Mouse (Mus musculus): Measurements from ENCODE around the gene Gm9507. TPM values are rescaled to one million over a fixed set of nuclear protein-coding genes. Genes with fewer than 3 reads are reported as not detected.
"Not testable (repeated sequence)": the region's sequence is repeated elsewhere in the genome, so short reads cannot be mapped to it uniquely, and the experiment has no call there.

Gm9507 gene
- polyA plus RNA-seq, 1 experiment, result not detected

DNA sequence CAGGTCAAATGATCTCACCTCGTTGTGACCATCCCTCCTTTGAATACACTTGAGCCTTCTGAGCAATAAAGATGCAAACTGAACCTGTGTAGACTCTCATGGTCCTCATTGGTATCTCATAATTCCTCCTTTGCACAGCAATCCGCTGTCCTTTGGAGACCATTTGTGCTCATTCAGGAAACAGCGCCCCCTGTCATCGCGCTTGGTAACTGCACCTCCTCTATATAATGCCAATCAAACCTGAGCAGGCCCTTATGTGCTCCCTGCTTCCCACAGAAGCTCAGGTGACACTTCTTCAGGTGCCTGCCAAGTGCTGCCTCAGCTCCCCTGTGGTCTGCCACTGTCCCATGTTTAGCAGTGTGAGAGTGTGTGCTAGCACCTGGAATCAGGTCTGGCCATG, 3.9 kb upstream of the Gm9507 start:
- no peak overlapping the region for H3K27ac ChIP-seq (ENCODE audit: insufficient read depth, low read length)
- TF ChIP-seq POLR2A (IDR thresholded peaks at IDR 0.05; ENCODE audit: low read depth, low read length), result no peak
- TF ChIP-seq CTCF (IDR thresholded peaks at IDR 0.05; ENCODE audit: borderline replicate concordance, insufficient read depth, low read length), result peak; percentile 20; the same call in 1 of the 2 replicates
- no peak overlapping the region for H3K4me3 ChIP-seq (ENCODE audit: insufficient read depth, low read length)
- no peaks in the 10 kb centered on the region for H3K4me1 ChIP-seq (ENCODE audit: control insufficient read depth, insufficient read depth, low read length)

DNA sequence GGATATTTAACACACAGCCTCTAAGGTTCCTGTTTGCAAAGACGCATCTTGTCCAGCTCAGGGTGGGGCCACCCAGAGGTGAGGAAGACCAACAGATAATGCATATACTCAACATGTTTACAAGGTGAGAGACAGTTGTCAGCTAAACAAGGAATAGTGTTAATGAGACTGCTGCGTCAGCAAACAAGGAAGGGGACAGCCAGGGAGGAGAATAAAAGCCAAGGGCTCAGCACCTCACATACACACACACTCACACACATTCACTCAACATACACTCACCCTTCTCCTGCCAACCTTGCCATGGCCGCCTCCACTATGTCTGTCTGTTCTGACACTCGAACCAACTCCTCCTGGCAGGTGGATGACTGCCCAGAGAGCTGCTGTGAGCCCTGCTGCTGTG, 2.7 kb upstream of the Gm9507 start, which contains the start of gene Gm2696:
TSS of gene Gm2696 (plus strand) at position 301 of the 400 bp plus-strand sequence.
- Histone ChIP-seq H3K27ac (ENCODE audit: insufficient read depth, low read length) (no peak within 1 kb of the TSS), H3K4me1 (ENCODE audit: control insufficient read depth, insufficient read depth, low read length) (no peaks in the 10 kb centered on the region), H3K4me3 (ENCODE audit: insufficient read depth, low read length) (no peak within 1 kb of the TSS)
- TF ChIP-seq CTCF (IDR thresholded peaks at IDR 0.05; ENCODE audit: borderline replicate concordance, insufficient read depth, low read length), result no peak

DNA sequence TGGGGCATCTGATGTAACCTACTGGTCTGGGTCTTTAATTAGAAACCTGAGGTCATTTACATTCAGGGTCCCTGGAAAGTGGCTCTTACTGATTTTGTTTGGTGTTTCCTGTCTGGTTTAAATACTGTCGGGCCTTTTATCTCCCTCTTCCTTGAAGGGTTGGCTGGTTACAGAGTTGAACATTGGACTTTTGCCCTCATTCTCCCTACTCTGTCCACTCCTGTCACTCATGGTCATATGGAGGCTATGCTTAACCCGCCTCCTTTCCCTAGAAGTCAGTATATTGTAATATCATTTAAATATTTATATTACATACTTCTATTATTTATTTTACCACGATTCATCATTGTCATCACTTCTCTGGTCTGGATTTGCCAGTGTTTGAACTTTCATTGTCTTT, 7.5 kb downstream of the Gm9507 start:
- Histone ChIP-seq H3K4me1 (ENCODE audit: control insufficient read depth, insufficient read depth, low read length) (no peaks in the 10 kb centered on the region), H3K4me3 (ENCODE audit: insufficient read depth, low read length) (no peak overlapping the region), H3K27ac (ENCODE audit: insufficient read depth, low read length) (no peak overlapping the region)
- TF ChIP-seq POLR2A (IDR thresholded peaks at IDR 0.05; ENCODE audit: low read depth, low read length) (no peak), CTCF (IDR thresholded peaks at IDR 0.05; ENCODE audit: borderline replicate concordance, insufficient read depth, low read length) (no peak)

DNA sequence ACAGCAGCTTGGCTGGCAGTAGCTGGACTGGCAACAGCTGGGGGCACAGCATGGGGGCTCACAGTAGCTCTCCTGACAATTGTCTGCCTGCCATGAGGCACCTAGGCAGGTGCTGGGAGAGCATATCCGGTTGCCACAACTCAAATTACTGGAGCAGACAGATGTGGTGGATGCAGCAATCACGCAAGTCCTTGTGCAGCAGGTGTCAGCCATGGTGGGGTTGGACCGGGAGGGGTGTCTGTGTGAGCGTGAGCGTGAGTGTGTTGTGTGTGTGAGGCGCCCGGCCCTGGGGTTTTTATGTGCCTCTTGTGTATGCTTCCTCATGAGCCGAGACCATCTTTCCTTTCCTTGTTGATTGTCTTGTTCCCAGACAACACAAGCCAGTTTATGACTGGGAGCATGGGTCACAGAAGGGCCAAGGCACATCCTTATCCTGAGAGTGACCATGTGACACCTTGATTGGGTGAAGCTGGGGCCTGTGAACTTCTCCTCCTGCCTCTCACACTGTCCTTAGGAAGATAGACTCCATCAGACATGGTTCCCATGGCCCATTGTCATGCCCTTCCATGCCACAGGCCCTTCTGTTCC, 12.6 kb downstream of the Gm9507 start, which contains the start of gene Gm19668:
TSS of gene Gm19668 (minus strand) at position 213 of the 588 bp plus-strand sequence.
- TF ChIP-seq POLR2A (IDR thresholded peaks at IDR 0.05; ENCODE audit: low read depth, low read length) (no peak), CTCF (IDR thresholded peaks at IDR 0.05; ENCODE audit: borderline replicate concordance, insufficient read depth, low read length) (no peak)
- Histone ChIP-seq H3K27ac (ENCODE audit: insufficient read depth, low read length) (no peak within 1 kb of the TSS), H3K4me3 (ENCODE audit: insufficient read depth, low read length) (no peak within 1 kb of the TSS), H3K4me1 (ENCODE audit: control insufficient read depth, insufficient read depth, low read length) (no peaks in the 10 kb centered on the region)

DNA sequence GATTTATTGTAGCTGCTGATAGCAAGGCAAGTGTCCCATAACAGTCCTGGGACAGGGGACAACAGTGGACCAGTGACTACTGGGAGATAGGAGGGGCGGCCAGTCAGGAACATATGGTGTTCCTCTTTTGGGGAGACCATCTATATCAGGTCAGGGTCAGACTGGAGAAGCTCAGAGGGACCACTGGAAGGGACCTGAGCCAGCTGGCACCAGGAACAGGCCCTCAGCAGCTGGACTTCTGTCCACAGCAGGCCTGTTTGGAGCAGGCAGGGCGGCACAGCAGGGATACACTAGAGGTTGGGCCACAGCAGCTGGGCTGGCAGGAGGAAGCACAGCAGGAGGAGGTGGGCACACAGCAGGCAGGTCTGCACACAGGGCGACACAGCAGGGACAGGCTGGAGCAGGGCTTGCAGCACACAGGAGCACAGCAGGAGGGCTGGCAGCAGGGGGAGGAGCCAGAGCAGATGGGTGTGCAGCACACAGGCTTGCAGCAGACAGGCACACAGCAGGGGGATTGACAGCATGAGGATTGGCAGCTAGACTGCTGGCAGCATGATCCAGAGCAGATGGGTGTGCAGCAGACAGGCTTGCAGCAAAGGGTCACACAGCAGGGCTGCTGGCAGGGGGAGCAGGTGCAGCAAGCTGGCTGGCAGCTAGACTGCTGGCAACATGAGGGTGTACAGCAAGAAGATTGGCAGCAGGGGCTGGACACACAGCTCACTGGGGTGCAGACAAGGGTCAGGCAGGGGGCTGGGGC, 13.3 kb downstream of the Gm9507 start:
- not testable (repeated sequence) for H3K27ac ChIP-seq (ENCODE audit: insufficient read depth, low read length); H3K4me3 ChIP-seq (ENCODE audit: insufficient read depth, low read length); H3K4me1 ChIP-seq (ENCODE audit: control insufficient read depth, insufficient read depth, low read length)

DNA sequence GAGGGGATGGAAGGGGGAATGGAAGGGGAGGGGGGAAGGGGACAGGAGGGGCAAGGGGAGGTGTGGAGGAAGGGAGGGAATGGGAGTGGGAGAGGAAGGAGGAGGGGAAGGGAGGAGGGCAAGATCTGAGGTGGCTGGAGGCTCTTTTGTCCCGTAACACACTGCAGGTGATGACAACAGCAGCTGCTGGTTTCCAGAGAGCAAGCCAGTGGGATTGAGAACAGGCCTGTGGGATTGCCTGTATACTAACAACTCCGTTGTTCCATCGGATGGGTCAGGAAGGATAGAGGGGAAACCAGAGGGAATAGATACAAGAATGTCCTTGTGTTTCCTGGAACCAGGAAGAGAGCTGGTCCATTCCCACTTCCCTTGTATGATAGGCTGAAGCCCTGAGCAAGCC, 14.0 kb downstream of the Gm9507 start:
- TF ChIP-seq CTCF (IDR thresholded peaks at IDR 0.05; ENCODE audit: borderline replicate concordance, insufficient read depth, low read length) (no peak), POLR2A (IDR thresholded peaks at IDR 0.05; ENCODE audit: low read depth, low read length) (no peak)
- H3K27ac ChIP-seq (ENCODE audit: insufficient read depth, low read length), result no peak overlapping the region
- no peak overlapping the region for H3K4me3 ChIP-seq (ENCODE audit: insufficient read depth, low read length)

DNA sequence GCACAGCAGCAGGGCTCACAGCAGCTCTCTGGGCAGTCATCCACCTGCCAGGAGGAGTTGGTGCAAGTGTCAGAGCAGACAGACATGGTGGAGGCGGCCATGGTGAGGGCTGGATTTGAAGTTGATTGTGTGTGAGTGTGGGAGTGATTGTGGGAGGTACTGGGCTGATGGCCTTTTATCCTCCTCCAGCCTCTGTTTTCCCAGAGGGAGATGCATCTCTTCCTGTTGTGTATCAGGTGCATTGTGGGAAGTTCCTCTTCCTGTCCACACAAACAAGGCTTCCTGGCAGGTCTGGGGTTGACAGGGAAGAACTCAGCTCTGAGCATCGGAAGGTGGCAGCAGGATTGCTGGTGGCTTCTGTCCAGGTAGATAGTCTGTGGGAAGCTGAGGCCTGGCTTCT, 16.7 kb downstream of the Gm9507 start, which contains the start of gene Gm9639:
TSS of gene Gm9639 (minus strand) at position 101 of the 400 bp plus-strand sequence.
- Histone ChIP-seq H3K27ac (ENCODE audit: insufficient read depth, low read length) (no peak within 1 kb of the TSS), H3K4me1 (ENCODE audit: control insufficient read depth, insufficient read depth, low read length) (no peaks in the 10 kb centered on the region)

More for the DNA sequence above, 14.0 kb downstream of the Gm9507 start:
- H3K4me1 ChIP-seq (ENCODE audit: control insufficient read depth, insufficient read depth, low read length), result no peaks in the 10 kb centered on the region

DNA sequence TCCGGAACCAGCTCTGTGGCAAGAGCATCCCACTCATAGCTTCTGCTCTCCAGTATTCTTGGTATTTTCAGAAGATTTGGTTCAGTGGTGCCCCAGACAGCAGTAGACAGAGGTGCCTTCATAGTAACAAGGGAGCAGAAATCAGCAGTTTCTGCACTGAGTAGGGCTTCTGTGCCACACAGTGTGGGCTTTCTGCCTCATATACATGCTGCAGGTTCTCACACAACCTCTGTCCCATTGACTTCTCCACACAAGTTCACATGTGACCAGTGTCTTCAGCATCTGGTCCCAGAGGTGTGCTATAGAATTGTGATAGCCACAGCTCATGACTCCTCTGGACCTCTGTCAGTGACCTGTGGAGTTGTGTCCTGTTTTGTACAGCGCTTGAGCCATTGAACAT, 23.0 kb downstream of the Gm9507 start:
- Histone ChIP-seq H3K4me3 (ENCODE audit: insufficient read depth, low read length) (no peak overlapping the region), H3K4me1 (ENCODE audit: control insufficient read depth, insufficient read depth, low read length) (no peaks in the 10 kb centered on the region), H3K27ac (ENCODE audit: insufficient read depth, low read length) (no peak overlapping the region)
- no peak for TF ChIP-seq CTCF (IDR thresholded peaks at IDR 0.05; ENCODE audit: borderline replicate concordance, insufficient read depth, low read length)
- TF ChIP-seq POLR2A (IDR thresholded peaks at IDR 0.05; ENCODE audit: low read depth, low read length), result no peak

More for the DNA sequence above, 16.7 kb downstream of the Gm9507 start, which contains the start of gene Gm9639:
- no peak for TF ChIP-seq POLR2A (IDR thresholded peaks at IDR 0.05; ENCODE audit: low read depth, low read length)
- TF ChIP-seq CTCF (IDR thresholded peaks at IDR 0.05; ENCODE audit: borderline replicate concordance, insufficient read depth, low read length), result no peak
- no peak within 1 kb of the TSS for H3K4me3 ChIP-seq (ENCODE audit: insufficient read depth, low read length)

DNA sequence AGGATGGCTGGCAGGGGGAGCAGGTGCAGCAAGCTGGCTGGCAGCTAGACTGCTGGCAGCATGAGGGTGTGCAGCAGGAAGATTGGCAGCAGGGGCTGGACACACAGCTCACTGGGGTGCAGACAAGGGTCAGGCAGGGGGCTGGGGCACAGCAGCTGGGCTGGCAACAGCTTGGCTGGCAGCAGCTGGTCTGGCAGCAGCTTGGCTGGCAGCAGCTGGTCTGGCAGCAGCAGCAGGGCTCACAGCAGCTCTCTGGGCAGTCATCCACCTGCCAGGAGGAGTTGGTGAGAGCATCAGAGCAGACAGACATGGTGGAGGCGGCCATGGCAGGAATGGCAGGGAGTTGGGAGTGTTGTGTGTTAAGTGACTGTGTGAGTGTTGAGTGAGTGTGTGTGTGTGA, 23.8 kb downstream of the Gm9507 start, which contains the start of gene Gm7137:
TSS of gene Gm7137 (minus strand) at position 325 of the 400 bp plus-strand sequence.
- not testable (repeated sequence) for H3K27ac ChIP-seq (ENCODE audit: insufficient read depth, low read length); H3K4me3 ChIP-seq (ENCODE audit: insufficient read depth, low read length); H3K4me1 ChIP-seq (ENCODE audit: control insufficient read depth, insufficient read depth, low read length)

DNA sequence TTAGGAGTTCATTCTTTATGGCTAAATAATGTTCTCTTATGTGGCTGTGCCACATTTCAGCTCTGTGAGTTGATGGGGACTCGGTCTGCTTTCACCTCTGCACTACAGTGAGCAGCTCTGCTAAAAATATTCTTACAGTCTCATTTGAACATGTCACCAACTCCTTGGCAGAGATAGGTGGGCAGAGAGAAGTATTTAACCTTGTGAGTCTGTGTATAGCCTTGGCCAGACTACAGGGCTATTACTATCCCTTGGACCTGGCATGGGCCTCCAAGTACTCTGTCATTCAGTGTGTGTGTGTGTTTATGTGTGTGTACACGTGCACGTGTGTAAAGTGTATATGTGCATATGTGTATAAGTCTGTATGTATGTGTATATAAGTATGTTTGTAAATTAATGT, 28.2 kb downstream of the Gm9507 start:
- H3K4me3 ChIP-seq (ENCODE audit: insufficient read depth, low read length); H3K4me1 ChIP-seq (ENCODE audit: control insufficient read depth, insufficient read depth, low read length); H3K27ac ChIP-seq (ENCODE audit: insufficient read depth, low read length): not testable (repeated sequence)

DNA sequence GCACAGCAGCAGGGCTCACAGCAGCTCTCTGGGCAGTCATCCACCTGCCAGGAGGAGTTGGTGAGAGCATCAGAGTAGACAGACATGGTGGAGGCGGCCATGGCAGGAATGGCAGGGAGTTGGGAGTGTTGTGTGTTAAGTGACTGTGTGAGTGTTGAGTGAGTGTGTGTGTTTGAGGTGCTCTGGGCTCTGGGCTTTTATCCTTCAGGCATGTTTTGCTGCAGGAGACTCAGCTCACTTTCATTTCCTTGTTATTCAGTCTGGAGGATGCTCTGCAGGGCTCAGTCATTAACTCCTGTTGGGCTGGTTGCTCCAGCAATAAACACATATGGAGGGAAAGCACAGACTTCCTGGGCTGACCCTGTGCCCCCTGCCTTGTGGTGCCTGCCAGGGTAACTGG, 29.2 kb downstream of the Gm9507 start, which contains the start of gene Gm3250:
TSS of gene Gm3250 (minus strand) at position 101 of the 400 bp plus-strand sequence.
- H3K27ac ChIP-seq (ENCODE audit: insufficient read depth, low read length); H3K4me1 ChIP-seq (ENCODE audit: control insufficient read depth, insufficient read depth, low read length); H3K4me3 ChIP-seq (ENCODE audit: insufficient read depth, low read length): not testable (repeated sequence)

DNA sequence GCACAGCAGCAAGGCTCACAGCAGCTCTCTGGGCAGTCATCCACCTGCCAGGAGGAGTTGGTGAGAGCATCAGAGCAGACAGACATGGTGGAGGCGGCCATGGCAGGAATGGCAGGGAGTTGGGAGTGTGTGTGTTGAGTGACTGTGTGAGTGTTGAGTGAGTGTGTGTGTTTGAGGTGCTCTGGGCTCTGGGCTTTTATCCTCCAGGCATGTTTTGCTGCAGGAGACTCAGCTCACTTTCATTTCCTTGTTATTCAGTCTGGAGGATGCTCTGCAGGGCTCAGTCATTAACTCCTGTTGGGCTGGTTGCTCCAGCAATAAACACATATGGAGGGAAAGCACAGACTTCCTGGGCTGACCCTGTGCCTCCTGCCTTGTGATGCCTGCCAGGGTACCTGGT, 34.8 kb downstream of the Gm9507 start, which contains the start of gene Gm7138:
TSS of gene Gm7138 (minus strand) at position 101 of the 400 bp plus-strand sequence.
- H3K4me1 ChIP-seq (ENCODE audit: control insufficient read depth, insufficient read depth, low read length); H3K4me3 ChIP-seq (ENCODE audit: insufficient read depth, low read length); H3K27ac ChIP-seq (ENCODE audit: insufficient read depth, low read length): not testable (repeated sequence)

DNA sequence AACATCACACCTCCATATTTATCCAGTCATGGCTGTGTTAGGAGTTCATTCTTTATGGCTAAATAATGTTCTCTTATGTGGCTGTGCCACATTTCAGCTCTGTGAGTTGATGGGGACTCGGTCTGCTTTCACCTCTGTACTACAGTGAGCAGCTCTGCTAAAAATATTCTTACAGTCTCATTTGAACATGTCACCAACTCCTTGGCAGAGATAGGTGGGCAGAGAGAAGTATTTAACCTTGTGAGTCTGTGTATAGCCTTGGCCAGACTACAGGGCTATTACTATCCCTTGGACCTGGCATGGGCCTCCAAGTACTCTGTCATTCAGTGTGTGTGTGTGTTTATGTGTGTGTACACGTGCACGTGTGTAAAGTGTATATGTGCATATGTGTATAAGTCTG, 39.5 kb downstream of the Gm9507 start:
- not testable (repeated sequence) for H3K4me1 ChIP-seq (ENCODE audit: control insufficient read depth, insufficient read depth, low read length); H3K27ac ChIP-seq (ENCODE audit: insufficient read depth, low read length); H3K4me3 ChIP-seq (ENCODE audit: insufficient read depth, low read length)

DNA sequence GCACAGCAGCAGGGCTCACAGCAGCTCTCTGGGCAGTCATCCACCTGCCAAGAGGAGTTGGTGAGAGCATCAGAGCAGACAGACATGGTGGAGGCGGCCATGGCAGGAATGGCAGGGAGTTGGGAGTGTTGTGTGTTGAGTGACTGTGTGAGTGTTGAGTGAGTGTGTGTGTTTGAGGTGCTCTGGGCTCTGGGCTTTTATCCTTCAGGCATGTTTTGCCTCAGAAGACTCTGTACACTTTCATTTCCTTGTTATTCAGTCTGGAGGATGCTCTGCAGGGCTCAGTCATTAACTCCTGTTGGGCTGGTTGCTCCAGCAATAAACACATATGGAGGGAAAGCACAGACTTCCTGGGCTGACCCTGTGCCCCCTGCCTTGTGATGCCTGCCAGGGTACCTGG, 40.4 kb downstream of the Gm9507 start, which contains the start of gene Gm3238:
TSS of gene Gm3238 (minus strand) at position 101 of the 400 bp plus-strand sequence.
- not testable (repeated sequence) for H3K4me3 ChIP-seq (ENCODE audit: insufficient read depth, low read length); H3K27ac ChIP-seq (ENCODE audit: insufficient read depth, low read length)

More for the DNA sequence above, 40.4 kb downstream of the Gm9507 start, which contains the start of gene Gm3238:
- H3K4me1 ChIP-seq (ENCODE audit: control insufficient read depth, insufficient read depth, low read length), result not testable (repeated sequence)
